Mouse (Mus musculus): Measurements from ENCODE around the gene Vmn1r234.

- TF ChIP-seq CHD2 (IDR thresholded peaks at IDR 0.05; ENCODE audit: low read depth, low read length) = no peak
- TF ChIP-seq ZC3H11A (IDR thresholded peaks at IDR 0.05; ENCODE audit: borderline replicate concordance, low read depth, low read length) = peak; percentile 61; the same call in 1 of the 2 replicates
- no peak for TF ChIP-seq HCFC1 (IDR thresholded peaks at IDR 0.05; ENCODE audit: borderline replicate concordance, insufficient read depth, low read length)
- no peak for TF ChIP-seq ZNF384 (IDR thresholded peaks at IDR 0.05; ENCODE audit: low read depth, low read length)
- TF ChIP-seq MAFK (IDR thresholded peaks at IDR 0.05; ENCODE audit: insufficient read depth, low read depth, low read length) = no peak
These were observed 5.8 kb downstream of the Vmn1r234 start for GRCm38 (mm10) chr17:21231654-21232053.
